Comparison of ENCODE assay signal across 8 mouse cellular contexts in genomic region chr10:61199566-61200213, GRCm38 (mm10). TPM values are rescaled to one million over a fixed set of nuclear protein-coding genes. Genes with fewer than 3 reads are reported as not detected.
DNase-seq lines count a peak whose midpoint lies in the region; ATAC-seq and TF ChIP-seq lines count a peak whose summit lies in the region.

No protein-coding gene starts in this region.

- no peak overlapping the region for H3K4me2 ChIP-seq in hindbrain, postnatal 0 days (ENCODE audit: low read depth, low read length)

- peak; percentile 91 for DNase-seq in ZHBTc4 (ENCODE audit: low read depth, low spot score)
- peak; percentile 70 for DNase-seq in cerebellum, adult 8-10 months
- peak; percentile 11 to 85 for DNase-seq in frontal cortex, adult 2 months (ENCODE audit: extremely low spot score in 1 of 2, low spot score in 1 of 2)
- DNase-seq in hindbrain, postnatal 0 days (ENCODE audit: low spot score) = peak; percentile 89
- peak; percentile 68 to 75 for DNase-seq in left cerebral cortex, adult 18-20 months (ENCODE audit: low spot score in 2 of 2)
- peak; percentile 93 for DNase-seq in mesoderm, embryonic 11.5 days (ENCODE audit: low read depth, low spot score)
- peak; percentile 21 to 34 for DNase-seq in right cerebral cortex, postnatal 36 days (ENCODE audit: low spot score in 2 of 2)

- no peak overlapping the region for H3K4me3 ChIP-seq in hindbrain, postnatal 0 days (ENCODE audit: low read length)

- no peak overlapping the region for H3K27ac ChIP-seq in hindbrain, postnatal 0 days

- TF ChIP-seq CTCF in hindbrain, postnatal 0 days (IDR thresholded peaks at IDR 0.05; ENCODE audit: low read depth) = peak; percentile 95

- H3K9me3 ChIP-seq in hindbrain, postnatal 0 days (ENCODE audit: low read length) = no peaks in the 10 kb centered on the region

- H3K9ac ChIP-seq in hindbrain, postnatal 0 days (replicated peaks; ENCODE audit: low read length) = no peak overlapping the region

- H3K36me3 ChIP-seq in hindbrain, postnatal 0 days (ENCODE audit: insufficient read depth, low read length) = no peaks in the 10 kb centered on the region

- H3K27me3 ChIP-seq in hindbrain, postnatal 0 days (ENCODE audit: insufficient read depth, low read length) = no peaks in the 10 kb centered on the region

- 23% methylated on average over 11 of the region's 11 CpGs for WGBS in hindbrain, postnatal 0 days

- ATAC-seq in hindbrain, postnatal 0 days = peak; percentile 62
- no peak for ATAC-seq in inflammation-experienced regulatory T-cells, adult 6 months

- no peaks in the 10 kb centered on the region for H3K4me1 ChIP-seq in hindbrain, postnatal 0 days (ENCODE audit: insufficient read depth, low read length)

RNA-seq across cellular contexts. Expression of gene Tbata, which starts 27.9 kb away (rescaled TPM):
- 3.9 and 4.7 TPM in 2 replicates for polyA plus RNA-seq in frontal cortex, adult 2 months (2012; rRNA removed)
- total RNA-seq in hindbrain, postnatal 0 days (2014; rRNA removed) = 1.5 and 1.6 TPM in 2 replicates
- polyA plus RNA-seq in hindbrain, postnatal 0 days (2015; fragmentation: Nextera tagmentation; extraction: Ambion mirVana) = 4.8 and 6.2 TPM in 2 replicates
- under 1 TPM; 0.30 to 0.88 TPM for total RNA-seq in left cerebral cortex, adult 18-20 months (2021)
- not detected for polyA plus RNA-seq in inflammation-experienced regulatory T-cells, adult 6 months (2017; shearing (Covaris generic))

RNA-seq across cellular contexts. Expression of gene Sgpl1, which starts 52.2 kb away (rescaled TPM):
- polyA plus RNA-seq in frontal cortex, adult 2 months (2012; rRNA removed) = 35.2 and 40.8 TPM in 2 replicates
- total RNA-seq in hindbrain, postnatal 0 days (2014; rRNA removed) = 52.1 and 57.1 TPM in 2 replicates
- polyA plus RNA-seq in hindbrain, postnatal 0 days (2015; fragmentation: Nextera tagmentation; extraction: Ambion mirVana) = 36.1 and 36.8 TPM in 2 replicates
- 10 to 100 TPM; 22.4 to 25.8 TPM for total RNA-seq in left cerebral cortex, adult 18-20 months (2021)
- 10 to 100 TPM; 23.1 to 28.9 (median 27.1) TPM for polyA plus RNA-seq in inflammation-experienced regulatory T-cells, adult 6 months (2017; shearing (Covaris generic))

Comparison
In these comparisons a context has a peak if more than half of its experiments do, and no peak if none do; other contexts are left out.
1. DNase-seq: peak in every context shown above with its lines; median percentile 93 in mesoderm, embryonic 11.5 days; 91 in ZHBTc4; 89 in hindbrain, postnatal 0 days; 72 in left cerebral cortex, adult 18-20 months; 70 in cerebellum, adult 8-10 months; 48 in frontal cortex, adult 2 months; 28 in right cerebral cortex, postnatal 36 days.